Mouse (Mus musculus): ENCODE data around the gene Map10.

DNA sequence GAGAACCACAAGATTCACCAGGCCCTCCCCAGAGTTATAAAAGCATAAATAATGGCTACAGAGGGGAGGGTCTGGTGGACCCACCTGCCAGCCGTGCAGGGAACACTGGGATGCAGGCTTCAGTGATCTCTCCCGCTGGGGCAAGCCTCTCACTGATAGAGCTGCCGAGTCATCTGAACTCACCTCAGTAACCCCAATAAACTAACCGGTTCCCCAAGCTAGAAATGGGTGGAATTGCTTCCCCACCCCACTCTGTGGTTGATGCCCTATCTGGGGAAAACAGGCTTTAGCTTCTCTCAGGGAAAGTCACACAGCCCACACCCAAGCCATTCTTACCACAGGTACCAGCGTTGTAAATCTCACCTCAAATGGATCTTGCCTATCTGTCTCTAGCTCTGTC is 28.9 kb upstream of the Map10 start:
- TF ChIP-seq CTCF (IDR thresholded peaks at IDR 0.05; ENCODE audit: low read depth, low read length) (no peak), POLR2A (IDR thresholded peaks at IDR 0.05; ENCODE audit: insufficient read depth, low read length) (no peak)

All from ES-Bruce4 (cell line).